Mouse (Mus musculus) liver, embryonic 14.5 days (tissue): ENCODE results near the gene Zfp296. TPM values are rescaled to one million over a fixed set of nuclear protein-coding genes. Genes with fewer than 3 reads are reported as not detected.
A peak's percentile ranks its signal among the peaks of the same experiment; 100 is the strongest.

ENCODE experiments used
- ATAC-seq: fragments of 200-750 bp; cut with Nextera tagmentation; 2 replicates; pipeline ENCODE4 v1.8.0; 2017; ENCODE audit warnings: moderate number of reproducible peaks, mild to moderate bottlenecking, moderate library complexity; ENCODE audit not compliant: insufficient read depth
- DNase-seq, 3 experiments: peaks; one replicate each; pipeline ENCODE4 v3.0.0-alpha.2; 2012 to 2013; ENCODE audit warnings: low read depth in 3 of 3, low spot score in 3 of 3
- H3K27ac ChIP-seq: fragments of 300-500 bp; sonication (generic); 2 replicates; pipeline ENCODE4 v1.5.1; 2014; ENCODE audit warnings: moderate library complexity, mild to moderate bottlenecking, control low read depth, inconsistent platforms
- H3K27me3 ChIP-seq: fragments of 300-500 bp; sonication (generic); 2 replicates; pipeline ENCODE4 v1.6.1; 2014; ENCODE audit warnings: mild to moderate bottlenecking, low read length, moderate library complexity; ENCODE audit not compliant: control insufficient read depth, insufficient read depth
- H3K36me3 ChIP-seq: fragments of 300-500 bp; sonication (generic); replicated peaks from 2 replicates; pipeline ENCODE4 v1.6.1; 2014; ENCODE audit warnings: low read depth; ENCODE audit not compliant: control insufficient read depth, insufficient read depth
- H3K4me1 ChIP-seq, 2 experiments: fragments of 200-500 bp in 1 of 2; fragments of 300-500 bp in 1 of 2; sonication (generic) in 1 of 2; replicated peaks; 2 replicates each; pipeline ENCODE4 v1.6.1; 2012 to 2014; ENCODE audit warnings: antibody characterized with exemption in 1 of 2, inconsistent platforms in 1 of 2, low read length in 1 of 2; ENCODE audit not compliant: control insufficient read depth in 2 of 2, insufficient read depth in 2 of 2
- H3K4me2 ChIP-seq: fragments of 300-500 bp; sonication (generic); 2 replicates; pipeline ENCODE4 v1.6.1; 2014; ENCODE audit warnings: low read depth, mild to moderate bottlenecking, control low read depth, moderate library complexity
- H3K4me3 ChIP-seq, 2 experiments: fragments of 200-500 bp in 1 of 2; fragments of 300-500 bp in 1 of 2; sonication (generic) in 1 of 2; 2 replicates each; pipeline ENCODE4 v1.5.1; 2012 to 2014; ENCODE audit warnings: low read depth in 2 of 2, low read length in 2 of 2, mild to moderate bottlenecking in 2 of 2, control low read depth in 1 of 2, inconsistent platforms in 1 of 2, moderate library complexity in 1 of 2; ENCODE audit not compliant: insufficient read depth in 1 of 2
- H3K9ac ChIP-seq: fragments of 300-500 bp; sonication (generic); replicated peaks from 2 replicates; pipeline ENCODE4 v1.6.1; 2014; ENCODE audit warnings: mild to moderate bottlenecking, control low read depth, moderate library complexity
- H3K9me3 ChIP-seq: fragments of 300-500 bp; sonication (generic); 2 replicates; pipeline ENCODE4 v1.6.1; 2016; ENCODE audit warnings: low read length, mixed read lengths; ENCODE audit not compliant: control insufficient read depth
- CTCF ChIP-seq: IDR thresholded peaks from 2 replicates; pipeline ENCODE4 v1.5.1; 2016; ENCODE audit warnings: antibody characterized with exemption, low read depth, control low read depth
- EP300 ChIP-seq: IDR thresholded peaks from 2 replicates; pipeline ENCODE4 v1.6.1; 2016; ENCODE audit warnings: antibody characterized with exemption, low read depth
- WGBS: fragments of 180-500 bp; shearing (Covaris S2); extraction: QIAGEN DNeasy Blood & Tissue Kit; methylation state at CpG from one replicate; pipeline ENCODE4 v1.1.7; 2014; ENCODE audit not compliant: insufficient replicate concordance; 5-methylcytosine and 5-hydroxymethylcytosine counted together
- polyA plus RNA-seq, 2 experiments: library from polyadenylated mRNA; depleted of rRNA in 1 of 2; stranded (reverse) in 1 of 2; unstranded in 1 of 2; fragments of >200 nt; fragmentation: Nextera tagmentation in 1 of 2; extraction: Ambion mirVana in 1 of 2; gene quantifications; 2 replicates each; pipeline versions ENCODE4 v1.2.1 to v1.2.3; 2012 to 2014

Zfp296 gene
- polyA plus RNA-seq, 2 experiments = 0.41 to 0.66 TPM

DNA sequence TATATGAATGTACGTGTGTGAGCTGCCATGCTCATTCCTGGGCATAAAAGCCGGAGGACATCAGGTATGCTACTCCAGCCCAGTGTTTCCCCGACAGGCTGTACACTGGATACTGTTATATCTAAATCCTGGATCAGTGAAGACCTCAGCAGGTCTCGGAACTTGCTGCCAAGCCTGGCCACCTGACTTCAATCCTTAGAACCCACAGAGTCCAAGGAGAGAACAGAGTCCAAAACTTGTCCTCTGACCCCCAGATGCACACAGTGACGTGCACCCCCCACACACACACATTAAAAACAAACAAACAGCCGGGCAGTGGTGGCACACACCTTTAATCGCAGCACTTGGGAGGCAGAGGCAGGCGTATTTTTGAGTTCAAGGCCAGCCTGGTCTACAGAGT is 9.7 kb upstream of the Zfp296 start:
- Histone ChIP-seq H3K4me1 (peaks cover 37 to 40% of the 10 kb centered on the region in 2 experiments), H3K4me3 (no peak overlapping the region), H3K9ac (no peak overlapping the region), H3K27me3 (no peaks in the 10 kb centered on the region), H3K27ac (no peak overlapping the region), H3K4me2 (no peak overlapping the region), H3K36me3 (peaks cover 26% of the 10 kb centered on the region), H3K9me3 (peaks cover 4% of the 10 kb centered on the region)
- DNase-seq (no peak), ATAC-seq (no peak)
- WGBS = 88% methylated on average over 8 of the region's 8 CpGs
- TF ChIP-seq CTCF = no peak
- TF ChIP-seq EP300 = no peak

DNA sequence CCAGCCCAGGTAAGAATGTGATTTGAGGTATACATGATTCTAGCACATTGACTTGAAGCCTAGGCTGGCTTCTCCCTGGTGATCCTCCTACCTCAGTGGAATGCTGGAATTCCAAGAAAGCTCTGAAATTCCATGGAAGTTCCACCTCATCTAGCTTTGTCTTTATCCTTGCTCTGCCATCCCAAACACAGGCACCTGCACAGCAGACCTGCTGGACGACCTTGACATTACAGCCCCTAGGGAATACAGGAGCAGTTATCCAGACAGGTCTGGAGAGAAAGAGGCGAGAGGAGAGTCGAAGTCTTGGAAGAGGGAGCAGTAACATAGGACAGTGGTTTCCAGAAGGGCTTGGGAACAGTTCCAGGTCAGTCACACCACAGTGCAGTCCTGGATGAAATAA is 7.4 kb upstream of the Zfp296 start:
- no peaks in the 10 kb centered on the region for H3K9me3 ChIP-seq

DNA sequence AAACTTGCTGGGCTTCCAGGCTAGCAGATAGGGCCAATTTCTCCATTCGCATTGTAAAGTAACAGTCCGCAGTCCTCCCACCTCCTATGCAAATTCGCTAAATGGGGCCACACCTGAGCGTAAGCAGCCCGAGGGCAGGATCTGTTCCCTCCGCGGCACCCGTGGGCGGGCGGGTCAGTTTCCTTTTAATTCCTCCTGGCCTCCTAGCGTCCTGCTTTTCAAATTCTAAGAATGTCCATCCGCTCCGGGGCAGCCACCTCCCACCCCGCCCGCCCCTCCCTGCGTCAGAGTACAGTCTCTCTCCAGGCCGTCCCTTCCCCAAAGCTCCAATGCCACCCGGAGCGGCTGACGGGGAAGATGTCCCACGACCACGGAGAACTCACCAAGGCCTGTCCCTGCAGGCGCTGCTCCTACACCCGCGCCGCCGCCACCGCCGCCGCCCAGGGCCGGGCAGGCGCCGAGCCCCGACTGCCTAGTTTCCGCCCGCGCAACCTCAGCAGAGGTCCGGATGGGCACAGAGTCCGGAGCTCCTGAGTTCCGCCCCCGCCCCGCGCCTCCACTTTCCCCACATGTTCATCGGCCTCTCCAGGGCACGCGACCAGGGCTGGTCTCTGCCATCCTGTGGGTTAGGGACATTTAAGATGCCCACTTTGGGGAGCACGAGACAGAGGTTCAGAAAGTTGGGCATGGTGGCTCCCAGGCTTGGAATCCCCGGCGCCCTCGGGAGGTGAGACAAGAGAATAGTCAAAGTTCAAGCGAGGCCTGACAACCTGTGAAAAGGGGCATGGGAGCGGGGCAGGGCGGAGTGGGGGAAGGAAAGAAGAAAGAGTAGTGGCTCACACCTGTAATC is 3.9 kb upstream of the Zfp296 start:
- 1% methylated on average over 53 of the region's 53 CpGs for WGBS
- H3K9ac ChIP-seq = peak overlapping the region; percentile 94
- peak; percentile 20; the same call in 1 of the 2 replicates for TF ChIP-seq CTCF
- no peak for TF ChIP-seq EP300
- peak overlapping the region; percentile 88 to 92 for H3K4me3 ChIP-seq
- no peaks in the 10 kb centered on the region for H3K9me3 ChIP-seq
- H3K4me1 ChIP-seq = peaks cover 37 to 39% of the 10 kb centered on the region in 2 experiments
- ATAC-seq (peak; percentile 90), DNase-seq (peak; percentile 55 to 69 (median 64))
- H3K27me3 ChIP-seq = no peaks in the 10 kb centered on the region; the same call in 1 of the 2 replicates
- H3K27ac ChIP-seq = peak overlapping the region; percentile 87
- peaks cover 9% of the 10 kb centered on the region for H3K36me3 ChIP-seq
- H3K4me2 ChIP-seq = peak overlapping the region; percentile 90

More for the DNA sequence above, 7.4 kb upstream of the Zfp296 start:
- Histone ChIP-seq H3K4me2 (no peak overlapping the region), H3K27me3 (no peaks in the 10 kb centered on the region), H3K4me3 (no peak overlapping the region), H3K27ac (no peak overlapping the region), H3K36me3 (peaks cover 21% of the 10 kb centered on the region), H3K4me1 (peaks cover 23 to 25% of the 10 kb centered on the region in 2 experiments), H3K9ac (no peak overlapping the region; the same call in 1 of the 2 replicates)
- WGBS = 69% methylated on average over 3 of the region's 3 CpGs
- DNase-seq = no peak
- no peak for ATAC-seq
- no peak for TF ChIP-seq CTCF
- TF ChIP-seq EP300 = no peak

DNA sequence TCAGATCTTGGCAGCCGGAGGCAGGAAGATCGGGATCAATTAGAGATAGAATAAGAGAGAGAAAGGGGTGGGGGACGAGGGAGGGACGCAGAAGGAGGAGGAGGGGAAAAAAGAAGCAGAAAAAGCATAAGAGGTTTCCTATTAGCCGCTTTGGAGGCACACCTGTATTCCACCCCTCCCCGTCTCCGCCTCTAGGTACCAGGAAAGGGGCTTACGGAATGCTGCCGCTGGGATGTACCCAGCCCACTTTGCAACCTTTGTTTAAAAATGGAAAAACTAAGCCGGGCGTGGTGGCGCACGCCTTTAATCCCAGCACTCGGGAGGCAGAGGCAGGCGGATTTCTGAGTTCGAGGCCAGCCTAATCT is 3.3 kb upstream of the Zfp296 start:
- H3K4me3 ChIP-seq = peak overlapping the region; percentile 88 to 92
- TF ChIP-seq CTCF (no peak), EP300 (no peak)
- WGBS = 22% methylated on average over 16 of the region's 16 CpGs
- peak overlapping the region; percentile 94 for H3K9ac ChIP-seq
- DNase-seq (no peak), ATAC-seq (no peak)
- no peaks in the 10 kb centered on the region for H3K9me3 ChIP-seq
- no peaks in the 10 kb centered on the region; the same call in 1 of the 2 replicates for H3K27me3 ChIP-seq
- peak overlapping the region; percentile 87 for H3K27ac ChIP-seq
- H3K36me3 ChIP-seq = peaks cover 9% of the 10 kb centered on the region
- peak overlapping the region; percentile 90 for H3K4me2 ChIP-seq
- H3K4me1 ChIP-seq = peaks cover 40 to 41% of the 10 kb centered on the region in 2 experiments

- WGBS = 33% methylated on average over 3 of the region's 3 CpGs
These were observed 1.5 kb upstream of the Zfp296 start for GRCm38 (mm10) chr7:19575559-19575958.

More at GRCm38 (mm10) chr7:19575559-19575958, 1.5 kb upstream of the Zfp296 start:
- Histone ChIP-seq H3K4me2 (peak overlapping the region; percentile 42; the same call in 1 of the 2 replicates), H3K9ac (peak overlapping the region; percentile 37), H3K4me3 (no peak overlapping the region), H3K9me3 (no peaks in the 10 kb centered on the region), H3K4me1 (peaks cover 40 to 41% of the 10 kb centered on the region in 2 experiments), H3K27ac (peak overlapping the region; percentile 52), H3K27me3 (no peaks in the 10 kb centered on the region; the same call in 1 of the 2 replicates), H3K36me3 (peaks cover 3% of the 10 kb centered on the region)
- ATAC-seq = no peak
- no peak for DNase-seq
- TF ChIP-seq CTCF = no peak
- TF ChIP-seq EP300 = no peak
